Mouse (Mus musculus) intestine, embryonic 14.5 days (tissue): ENCODE results near the gene Chaf1a. TPM values are rescaled to one million over a fixed set of nuclear protein-coding genes. Genes with fewer than 3 reads are reported as not detected.
"Not testable (repeated sequence)": the region's sequence is repeated elsewhere in the genome, so short reads cannot be mapped to it uniquely, and the experiment has no call there.

Experiments
- ATAC-seq: fragments of 200-750 bp; cut with Nextera tagmentation; replicated peaks from 2 replicates; pipeline ENCODE4 v1.8.0; 2017; ENCODE audit warnings: low read depth, moderate number of reproducible peaks, moderate TSS enrichment, moderate library complexity; ENCODE audit not compliant: low FRiP score, low TSS enrichment
- DNase-seq: peaks from one replicate; pipeline ENCODE4 v3.0.0-alpha.2; 2018; ENCODE audit warnings: low spot score
- H3K27ac ChIP-seq: fragments of 300-500 bp; sonication (generic); 2 replicates; pipeline ENCODE4 v1.5.1; 2014; ENCODE audit warnings: low read depth, mild to moderate bottlenecking, control low read depth
- H3K27me3 ChIP-seq: fragments of 300-500 bp; sonication (generic); replicated peaks from 2 replicates; pipeline ENCODE4 v1.6.1; 2014; ENCODE audit warnings: low read length, control low read depth; ENCODE audit not compliant: control insufficient read depth, insufficient read depth
- H3K36me3 ChIP-seq: fragments of 300-500 bp; sonication (generic); 2 replicates; pipeline ENCODE4 v1.6.1; 2014; ENCODE audit warnings: low read length, control low read depth; ENCODE audit not compliant: control insufficient read depth, insufficient read depth
- H3K4me1 ChIP-seq: fragments of 300-500 bp; sonication (generic); replicated peaks from 2 replicates; pipeline ENCODE4 v1.6.1; 2014; ENCODE audit warnings: low read length, control low read depth, mixed read lengths; ENCODE audit not compliant: control insufficient read depth, insufficient read depth
- H3K4me2 ChIP-seq: fragments of 300-500 bp; sonication (generic); 2 replicates; pipeline ENCODE4 v1.6.1; 2014; ENCODE audit warnings: low read length
- H3K4me3 ChIP-seq: fragments of 300-500 bp; sonication (generic); 2 replicates; pipeline ENCODE4 v1.5.1; 2014; ENCODE audit warnings: low read depth, low read length, control low read depth, mixed read lengths
- H3K9ac ChIP-seq: fragments of 300-500 bp; sonication (generic); 2 replicates; pipeline ENCODE4 v1.6.1; 2014; ENCODE audit warnings: mild to moderate bottlenecking, low read length
- H3K9me3 ChIP-seq: fragments of 300-500 bp; sonication (generic); 2 replicates; pipeline ENCODE4 v1.6.1; 2016; ENCODE audit warnings: low read length, control low read depth; ENCODE audit not compliant: control insufficient read depth
- WGBS: fragments of 180-500 bp; shearing (Covaris S2); extraction: QIAGEN DNeasy Blood & Tissue Kit; methylation state at CpG from one replicate; pipeline ENCODE4 v1.1.7; 2014; 5-methylcytosine and 5-hydroxymethylcytosine counted together
- polyA plus RNA-seq: library from polyadenylated mRNA; unstranded; fragments of >200 nt; fragmentation: Nextera tagmentation; extraction: Ambion mirVana; gene quantifications from 2 replicates; pipeline ENCODE4 v1.2.1, GENCODE M21; 2014

The Chaf1a gene
- polyA plus RNA-seq, 1 experiment from 2014 or later, result 21.8 TPM

- no peak overlapping the region for H3K4me2 ChIP-seq
- H3K27ac ChIP-seq, result no peak overlapping the region
- no peaks in the 10 kb centered on the region for H3K9me3 ChIP-seq
- no peak for DNase-seq
- H3K9ac ChIP-seq, result no peak overlapping the region
- H3K4me3 ChIP-seq, result no peak overlapping the region
- H3K36me3 ChIP-seq, result peaks cover 93% of the 10 kb centered on the region
- peaks cover 7% of the 10 kb centered on the region; the same call in 1 of the 2 replicates for H3K4me1 ChIP-seq
- ATAC-seq, result no peak
- no peaks in the 10 kb centered on the region for H3K27me3 ChIP-seq
- WGBS, result 98% methylated on average over 14 of the region's 14 CpGs
Measured at GRCm38 (mm10) chr17:56069066-56069465, 28.8 kb downstream of the Chaf1a start.

- no peak for DNase-seq
- Histone ChIP-seq H3K4me3 (no peak overlapping the region), H3K9me3 (no peaks in the 10 kb centered on the region), H3K27me3 (no peaks in the 10 kb centered on the region), H3K4me2 (no peak overlapping the region), H3K36me3 (peaks cover 72% of the 10 kb centered on the region), H3K4me1 (peaks cover 16% of the 10 kb centered on the region; the same call in 1 of the 2 replicates), H3K27ac (no peak overlapping the region), H3K9ac (no peak overlapping the region)
- no peak for ATAC-seq
Measured at GRCm38 (mm10) chr17:56071126-56071525, 30.9 kb downstream of the Chaf1a start.

GRCm38 (mm10) chr17:56072243-56072642 is 32.0 kb downstream of the Chaf1a start:
- H3K4me2 ChIP-seq, result no peak overlapping the region
- no peak for ATAC-seq
- no peaks in the 10 kb centered on the region for H3K27me3 ChIP-seq
- 90% methylated on average over 5 of the region's 5 CpGs for WGBS
- H3K4me3 ChIP-seq, result no peak overlapping the region
- H3K27ac ChIP-seq, result no peak overlapping the region
- peaks cover 16% of the 10 kb centered on the region; the same call in 1 of the 2 replicates for H3K4me1 ChIP-seq
- no peak for DNase-seq
- H3K36me3 ChIP-seq, result peaks cover 61% of the 10 kb centered on the region
- no peaks in the 10 kb centered on the region for H3K9me3 ChIP-seq
- no peak overlapping the region for H3K9ac ChIP-seq

GRCm38 (mm10) chr17:56074097-56074826 is 34.0 kb downstream of the Chaf1a start:
- 7% methylated on average over 22 of the region's 22 CpGs for WGBS
- H3K4me1 ChIP-seq, result peaks cover 16% of the 10 kb centered on the region; the same call in 1 of the 2 replicates
- peak overlapping the region; percentile 73 for H3K9ac ChIP-seq
- peaks cover 41% of the 10 kb centered on the region for H3K36me3 ChIP-seq
- no peak for DNase-seq
- peak overlapping the region; percentile 66 for H3K4me2 ChIP-seq
- H3K27me3 ChIP-seq, result no peaks in the 10 kb centered on the region
- no peaks in the 10 kb centered on the region for H3K9me3 ChIP-seq
- peak overlapping the region; percentile 95 for H3K27ac ChIP-seq
- ATAC-seq, result peak; percentile 29
- peak overlapping the region; percentile 80 for H3K4me3 ChIP-seq

DNA sequence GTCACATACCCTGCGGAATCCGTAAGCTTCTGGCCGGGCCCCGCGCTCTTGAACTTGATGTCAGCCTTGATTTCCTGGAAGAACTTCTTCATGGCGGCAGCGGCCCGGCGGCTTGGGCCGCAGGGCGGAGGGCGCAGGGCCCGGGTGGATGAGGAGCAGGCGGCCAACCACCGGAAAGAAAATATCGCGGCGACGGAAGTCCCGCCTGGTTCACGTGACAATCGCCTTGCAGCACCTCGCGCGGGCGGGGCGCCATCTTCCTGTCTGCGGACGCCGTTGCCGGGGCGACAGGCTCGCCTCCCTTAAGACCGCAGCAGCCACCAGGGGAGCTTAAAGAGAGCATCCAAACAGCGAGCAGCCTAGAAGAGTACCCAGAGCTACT is 34.6 kb downstream of the Chaf1a start, which contains the start of gene Ubxn6:
TSS of gene Ubxn6 (minus strand) at position 202 of the 382 bp plus-strand sequence.
- H3K4me3 ChIP-seq, result peak within 1 kb of the TSS; percentile 80
- no peaks in the 10 kb centered on the region for H3K9me3 ChIP-seq
- DNase-seq, result peak; percentile 94
- H3K4me1 ChIP-seq, result peaks cover 16% of the 10 kb centered on the region; the same call in 1 of the 2 replicates
- peak within 1 kb of the TSS; percentile 73 for H3K9ac ChIP-seq
- peak; percentile 34 for ATAC-seq
- under 1% methylated on average over 35 of the region's 35 CpGs for WGBS
- no peaks in the 10 kb centered on the region for H3K27me3 ChIP-seq
- H3K4me2 ChIP-seq, result peak within 1 kb of the TSS; percentile 66
- peak within 1 kb of the TSS; percentile 95 for H3K27ac ChIP-seq
- peaks cover 35% of the 10 kb centered on the region for H3K36me3 ChIP-seq

GRCm38 (mm10) chr17:56077523-56077922 is 37.3 kb downstream of the Chaf1a start:
- no peak overlapping the region for H3K27ac ChIP-seq
- no peak for DNase-seq
- H3K4me3 ChIP-seq, result no peak overlapping the region
- whole genome bisulfite sequencing, result 93% methylated on average over 5 of the region's 5 CpGs
- no peaks in the 10 kb centered on the region for H3K27me3 ChIP-seq
- H3K36me3 ChIP-seq, result peaks cover 13% of the 10 kb centered on the region
- peaks cover 33% of the 10 kb centered on the region for H3K4me1 ChIP-seq
- H3K9ac ChIP-seq, result no peak overlapping the region
- no peak overlapping the region for H3K4me2 ChIP-seq
- H3K9me3 ChIP-seq, result no peaks in the 10 kb centered on the region
- ATAC-seq, result no peak

DNA sequence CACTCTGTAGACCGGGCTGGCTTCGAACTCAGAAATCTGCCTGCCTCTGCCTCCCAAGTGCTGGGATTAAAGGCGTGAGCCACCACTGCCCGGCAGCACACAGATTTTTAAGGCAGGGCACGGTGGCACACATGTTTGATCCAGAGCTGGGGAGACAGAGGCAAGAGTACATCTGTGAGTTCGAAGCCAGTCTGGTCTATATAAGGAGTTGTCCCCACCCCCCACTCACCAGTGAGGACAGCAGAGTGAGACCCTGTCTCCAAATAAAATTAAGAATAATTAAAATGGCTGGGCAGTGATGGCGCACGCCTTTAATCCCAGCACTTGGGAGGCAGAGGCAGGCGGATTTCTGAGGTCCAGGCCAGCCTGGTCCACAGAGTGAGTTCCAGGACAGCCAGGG is 38.1 kb downstream of the Chaf1a start:
- ATAC-seq, result not testable (repeated sequence)
- 66% methylated on average over 9 of the region's 9 CpGs for WGBS
- H3K27ac ChIP-seq, result peak overlapping the region; percentile 54; the same call in 1 of the 2 replicates

GRCm38 (mm10) chr17:56078880-56079795 is 38.9 kb downstream of the Chaf1a start, which contains the start of gene Hdgfl2:
Gene Hdgfl2 (plus strand): TSS chr17:56079634.
- peak within 1 kb of the TSS; percentile 97 for H3K4me2 ChIP-seq
- peak within 1 kb of the TSS; percentile 95 for H3K4me3 ChIP-seq
- peak within 1 kb of the TSS; percentile 74 for H3K9ac ChIP-seq
- H3K9me3 ChIP-seq, result no peaks in the 10 kb centered on the region
- H3K27me3 ChIP-seq, result no peaks in the 10 kb centered on the region
- peaks cover 18% of the 10 kb centered on the region for H3K36me3 ChIP-seq
- H3K4me1 ChIP-seq, result peaks cover 25% of the 10 kb centered on the region
- peak; percentile 98 for DNase-seq
- under 1% methylated on average over 61 of the region's 61 CpGs for WGBS
- peak; percentile 92 for ATAC-seq
- peak within 1 kb of the TSS; percentile 54; the same call in 1 of the 2 replicates for H3K27ac ChIP-seq

More for the DNA sequence above, 38.1 kb downstream of the Chaf1a start:
- not testable (repeated sequence) for H3K9me3 ChIP-seq, H3K27me3 ChIP-seq, H3K9ac ChIP-seq, DNase-seq
- Histone ChIP-seq H3K4me2 (peak overlapping the region; percentile 39), H3K4me3 (peak overlapping the region; percentile 95; the same call in 1 of the 2 replicates), H3K36me3 (peaks cover 13% of the 10 kb centered on the region), H3K4me1 (peaks cover 29% of the 10 kb centered on the region)
